Mouse (Mus musculus) MEL (cell line): ENCODE measurements around the gene Vps29. TPM values are rescaled to one million over a fixed set of nuclear protein-coding genes. Genes with fewer than 3 reads are reported as not detected.

Experiments used
- polyA plus RNA-seq, 2 experiments: library from polyadenylated mRNA; stranded (reverse) in 1 of 2; unstranded in 1 of 2; fragments of >175 nt in 1 of 2; fragments of >200 nt in 1 of 2; gene quantifications; 2 replicates each; pipeline versions ENCODE4 v1.2.1 to v1.2.4; 2012; ENCODE audit warnings: low replicate concordance in 2 of 2, low read depth in 1 of 2; ENCODE audit not compliant: insufficient read length in 2 of 2, insufficient read depth in 1 of 2, missing spikeins in 1 of 2
- total RNA-seq: library from RNA; depleted of rRNA; stranded (reverse); fragments of 300-350 nt; gene quantifications from 2 replicates; pipeline ENCODE4 v1.2.3, GENCODE M21; 2012; rRNA removed

Vps29 gene
- total and polyA plus RNA-seq, 3 experiments, result 92.1 to 424 (median 101) TPM

Other genes starting within 250 kb of the Vps29 start
- 1.4 and 1.6 TPM in 2 replicates for gene Ccdc63, start 213.5 kb upstream of the Vps29 start, total RNA-seq
- 1 to 10 TPM in 1 of 2 experiments, not detected in 1; 4.7 TPM for gene Ccdc63, start 213.5 kb upstream of the Vps29 start, polyA plus RNA-seq
- gene Ppp1cc, start 196.1 kb upstream of the Vps29 start, total RNA-seq, result 305 and 329 TPM in 2 replicates
- 100 to 1,000 TPM in 1 of 2 experiments, not detected in 1; 420 TPM for gene Ppp1cc, start 196.1 kb upstream of the Vps29 start, polyA plus RNA-seq
- gene Hvcn1, start 147.6 kb upstream of the Vps29 start, total RNA-seq, result 8.4 and 9.1 TPM in 2 replicates
- gene Hvcn1, start 147.6 kb upstream of the Vps29 start, polyA plus RNA-seq, result 10 to 100 TPM in 1 of 2 experiments, not detected in 1; 13.5 TPM
- 2.5 and 3.8 TPM in 2 replicates for gene Tctn1, start 89.9 kb upstream of the Vps29 start, total RNA-seq
- gene Tctn1, start 89.9 kb upstream of the Vps29 start, polyA plus RNA-seq, result 1 to 10 TPM in 1 of 2 experiments, not detected in 1; 6.0 TPM
- gene Pptc7, start 70.0 kb upstream of the Vps29 start, total RNA-seq, result 16.0 and 17.3 TPM in 2 replicates
- gene Pptc7, start 70.0 kb upstream of the Vps29 start, polyA plus RNA-seq, result 10 to 100 TPM in 1 of 2 experiments, not detected in 1; 22.3 TPM
- 7.3 and 9.1 TPM in 2 replicates for gene Rad9b, start 136 bp upstream of the Vps29 start, total RNA-seq
- gene Rad9b, start 136 bp upstream of the Vps29 start, polyA plus RNA-seq, result 10 to 100 TPM in 1 of 2 experiments, not detected in 1; 11.1 TPM
- gene Gpn3, start 17.5 kb downstream of the Vps29 start, total RNA-seq, result 81.1 and 85.6 TPM in 2 replicates
- 10 to 100 TPM in 1 of 2 experiments, not detected in 1; 89.9 TPM for gene Gpn3, start 17.5 kb downstream of the Vps29 start, polyA plus RNA-seq
- gene Fam216a, start 18.0 kb downstream of the Vps29 start, total RNA-seq, result 68.9 and 73.8 TPM in 2 replicates
- 100 to 1,000 TPM in 1 of 2 experiments, not detected in 1; 100 TPM for gene Fam216a, start 18.0 kb downstream of the Vps29 start, polyA plus RNA-seq
- 406 and 433 TPM in 2 replicates for gene Arpc3, start 37.5 kb downstream of the Vps29 start, total RNA-seq
- gene Arpc3, start 37.5 kb downstream of the Vps29 start, polyA plus RNA-seq, result 1,000 to 10,000 TPM in 1 of 2 experiments, 100 to 1,000 TPM in 1; 365 to 1,109 TPM
- 39.9 and 40.5 TPM in 2 replicates for gene Anapc7, start 67.3 kb downstream of the Vps29 start, total RNA-seq
- 10 to 100 TPM in 1 of 2 experiments, not detected in 1; 49.7 TPM for gene Anapc7, start 67.3 kb downstream of the Vps29 start, polyA plus RNA-seq
- 115 and 117 TPM in 2 replicates for gene Atp2a2, start 147.9 kb downstream of the Vps29 start, total RNA-seq
- 100 to 1,000 TPM; 176 to 199 TPM for gene Atp2a2, start 147.9 kb downstream of the Vps29 start, polyA plus RNA-seq